Mouse (Mus musculus) limb, embryonic 13.5 days (tissue): ENCODE results near the gene Raver2. TPM values are rescaled to one million over a fixed set of nuclear protein-coding genes. Genes with fewer than 3 reads are reported as not detected.
A peak's percentile ranks its signal among the peaks of the same experiment; 100 is the strongest.
"Not testable (repeated sequence)": the region's sequence is repeated elsewhere in the genome, so short reads cannot be mapped to it uniquely, and the experiment has no call there.

Experiments
- ATAC-seq: fragments of 200-750 bp; cut with Nextera tagmentation; 2 replicates; pipeline ENCODE4 v1.8.0; 2017; ENCODE audit warnings: low read depth, moderate number of reproducible peaks, moderate TSS enrichment; ENCODE audit not compliant: low FRiP score
- H3K27ac ChIP-seq: fragments of 300-500 bp; sonication (generic); 2 replicates; pipeline ENCODE4 v1.5.1; 2015; ENCODE audit warnings: inconsistent platforms, mild to moderate bottlenecking, moderate library complexity
- H3K27me3 ChIP-seq: fragments of 300-500 bp; sonication (generic); 2 replicates; pipeline ENCODE4 v1.6.1; 2015; ENCODE audit warnings: mild to moderate bottlenecking, inconsistent platforms
- H3K36me3 ChIP-seq: fragments of 300-500 bp; sonication (generic); 2 replicates; pipeline ENCODE4 v1.6.1; 2015; ENCODE audit warnings: inconsistent platforms, mild to moderate bottlenecking, moderate library complexity
- H3K4me1 ChIP-seq: fragments of 300-500 bp; sonication (generic); 2 replicates; pipeline ENCODE4 v1.6.1; 2015; ENCODE audit warnings: inconsistent platforms
- H3K4me2 ChIP-seq: fragments of 300-500 bp; sonication (generic); replicated peaks from 2 replicates; pipeline ENCODE4 v1.6.1; 2015; ENCODE audit warnings: inconsistent platforms, mild to moderate bottlenecking, moderate library complexity
- H3K4me3 ChIP-seq: fragments of 300-500 bp; sonication (generic); 2 replicates; pipeline ENCODE4 v1.5.1; 2015; ENCODE audit warnings: moderate library complexity, mild to moderate bottlenecking, inconsistent platforms
- H3K9ac ChIP-seq: fragments of 300-500 bp; sonication (generic); 2 replicates; pipeline ENCODE4 v1.6.1; 2015; ENCODE audit warnings: mild to moderate bottlenecking, inconsistent platforms
- H3K9me3 ChIP-seq: fragments of 300-500 bp; sonication (generic); 2 replicates; pipeline ENCODE4 v1.6.1; 2016; ENCODE audit warnings: inconsistent platforms
- WGBS: fragments of 180-500 bp; shearing (Covaris S2); methylation state at CpG from one replicate; pipeline ENCODE4 v1.1.7; 2015; 5-methylcytosine and 5-hydroxymethylcytosine counted together
- polyA plus RNA-seq: library from polyadenylated mRNA; unstranded; fragments of >200 nt; fragmentation: Nextera tagmentation; extraction: Ambion mirVana; gene quantifications from 2 replicates; pipeline ENCODE4 v1.2.1, GENCODE M21; 2015

Raver2 gene
- polyA plus RNA-seq, 1 experiment from 2014 or later: 14.3 TPM

GRCm38 (mm10) chr4:101069154-101069971 is 580 bp downstream of the Raver2 start:
- peak overlapping the region; percentile 84 for H3K4me3 ChIP-seq
- H3K4me1 ChIP-seq: peaks cover 12% of the 10 kb centered on the region
- peak; percentile 76 for ATAC-seq
- WGBS: 1% methylated on average over 55 of the region's 55 CpGs
- H3K27me3 ChIP-seq: no peaks in the 10 kb centered on the region; the same call in 1 of the 2 replicates
- H3K9ac ChIP-seq: peak overlapping the region; percentile 86
- H3K27ac ChIP-seq: peak overlapping the region; percentile 69
- H3K36me3 ChIP-seq: no peaks in the 10 kb centered on the region
- H3K9me3 ChIP-seq: no peaks in the 10 kb centered on the region
- H3K4me2 ChIP-seq: peak overlapping the region; percentile 88

GRCm38 (mm10) chr4:101071570-101071969 is 2.8 kb downstream of the Raver2 start:
- ATAC-seq: no peak

GRCm38 (mm10) chr4:101076425-101076824 is 7.6 kb downstream of the Raver2 start:
- 44% methylated on average over 3 of the region's 3 CpGs for WGBS
- no peaks in the 10 kb centered on the region for H3K36me3 ChIP-seq
- no peak overlapping the region for H3K9ac ChIP-seq
- no peaks in the 10 kb centered on the region for H3K9me3 ChIP-seq
- no peak overlapping the region for H3K4me3 ChIP-seq
- ATAC-seq: no peak
- no peak overlapping the region for H3K4me2 ChIP-seq
- peaks cover 4% of the 10 kb centered on the region; the same call in 1 of the 2 replicates for H3K4me1 ChIP-seq
- no peak overlapping the region for H3K27ac ChIP-seq
- no peaks in the 10 kb centered on the region for H3K27me3 ChIP-seq

More at GRCm38 (mm10) chr4:101071570-101071969, 2.8 kb downstream of the Raver2 start:
- Histone ChIP-seq H3K9ac (no peak overlapping the region), H3K4me3 (no peak overlapping the region), H3K27ac (no peak overlapping the region), H3K4me2 (no peak overlapping the region), H3K9me3 (no peaks in the 10 kb centered on the region), H3K36me3 (no peaks in the 10 kb centered on the region), H3K4me1 (peaks cover 12% of the 10 kb centered on the region), H3K27me3 (no peaks in the 10 kb centered on the region; the same call in 1 of the 2 replicates)
- WGBS: 87% methylated on average over 4 of the region's 4 CpGs

- Histone ChIP-seq H3K4me2 (no peak overlapping the region), H3K4me1 (peaks cover 20% of the 10 kb centered on the region), H3K4me3 (no peak overlapping the region), H3K9me3 (no peaks in the 10 kb centered on the region), H3K36me3 (no peaks in the 10 kb centered on the region), H3K9ac (no peak overlapping the region), H3K27me3 (no peaks in the 10 kb centered on the region), H3K27ac (no peak overlapping the region)
- no peak for ATAC-seq
- 85% methylated on average over 3 of the region's 3 CpGs for WGBS
These were observed 11.2 kb downstream of the Raver2 start for GRCm38 (mm10) chr4:101080016-101080415.

GRCm38 (mm10) chr4:101082176-101082888 is 13.5 kb downstream of the Raver2 start:
- Histone ChIP-seq H3K27ac (peak overlapping the region; percentile 74), H3K4me3 (no peak overlapping the region), H3K36me3 (peaks cover 4% of the 10 kb centered on the region; the same call in 1 of the 2 replicates), H3K4me1 (peaks cover 20% of the 10 kb centered on the region), H3K9me3 (no peaks in the 10 kb centered on the region), H3K9ac (peak overlapping the region; percentile 43; the same call in 1 of the 2 replicates), H3K4me2 (peak overlapping the region; percentile 42), H3K27me3 (no peaks in the 10 kb centered on the region)
- ATAC-seq: peak; percentile 59; the same call in 1 of the 2 replicates
- 28% methylated on average over 17 of the region's 17 CpGs for WGBS

GRCm38 (mm10) chr4:101084863-101085262 is 16.1 kb downstream of the Raver2 start:
- WGBS: 85% methylated on average over 4 of the region's 4 CpGs
- H3K4me2 ChIP-seq: no peak overlapping the region
- H3K27ac ChIP-seq: no peak overlapping the region
- H3K4me1 ChIP-seq: peaks cover 20% of the 10 kb centered on the region
- H3K27me3 ChIP-seq: no peaks in the 10 kb centered on the region
- peaks cover 4% of the 10 kb centered on the region; the same call in 1 of the 2 replicates for H3K36me3 ChIP-seq
- no peak overlapping the region for H3K9ac ChIP-seq
- no peaks in the 10 kb centered on the region for H3K9me3 ChIP-seq
- no peak overlapping the region for H3K4me3 ChIP-seq
- ATAC-seq: no peak

- H3K27me3 ChIP-seq: no peaks in the 10 kb centered on the region
- peaks cover 4% of the 10 kb centered on the region; the same call in 1 of the 2 replicates for H3K36me3 ChIP-seq
- no peak overlapping the region for H3K4me2 ChIP-seq
- H3K4me1 ChIP-seq: peaks cover 19% of the 10 kb centered on the region
- no peak overlapping the region for H3K27ac ChIP-seq
- WGBS: 93% methylated on average over 3 of the region's 3 CpGs
- no peaks in the 10 kb centered on the region for H3K9me3 ChIP-seq
- no peak overlapping the region for H3K9ac ChIP-seq
- ATAC-seq: no peak
- H3K4me3 ChIP-seq: no peak overlapping the region
These were observed 17.3 kb downstream of the Raver2 start for GRCm38 (mm10) chr4:101086040-101086439.

GRCm38 (mm10) chr4:101087721-101088120 is 18.9 kb downstream of the Raver2 start:
- Histone ChIP-seq H3K27me3 (no peaks in the 10 kb centered on the region), H3K4me2 (no peak overlapping the region), H3K36me3 (peaks cover 4% of the 10 kb centered on the region; the same call in 1 of the 2 replicates), H3K27ac (no peak overlapping the region), H3K4me3 (no peak overlapping the region), H3K9ac (no peak overlapping the region), H3K4me1 (peaks cover 3% of the 10 kb centered on the region; the same call in 1 of the 2 replicates), H3K9me3 (no peaks in the 10 kb centered on the region)
- WGBS: 45% methylated on average over 1 of the region's 1 CpGs
- ATAC-seq: no peak

GRCm38 (mm10) chr4:101090630-101091029 is 21.8 kb downstream of the Raver2 start:
- H3K9ac ChIP-seq, H3K36me3 ChIP-seq, H3K27me3 ChIP-seq, H3K27ac ChIP-seq, H3K4me3 ChIP-seq, H3K9me3 ChIP-seq, ATAC-seq, H3K4me2 ChIP-seq: not testable (repeated sequence)
- peaks cover 12% of the 10 kb centered on the region; the same call in 1 of the 2 replicates for H3K4me1 ChIP-seq
- WGBS: 90% methylated on average over 3 of the region's 3 CpGs

GRCm38 (mm10) chr4:101093292-101093691 is 24.5 kb downstream of the Raver2 start:
- WGBS: 64% methylated on average over 10 of the region's 10 CpGs
- no peaks in the 10 kb centered on the region for H3K9me3 ChIP-seq
- no peak; the same call in 1 of the 2 replicates for ATAC-seq
- no peak overlapping the region for H3K4me2 ChIP-seq
- no peaks in the 10 kb centered on the region for H3K27me3 ChIP-seq
- peaks cover 12% of the 10 kb centered on the region; the same call in 1 of the 2 replicates for H3K4me1 ChIP-seq
- H3K4me3 ChIP-seq: no peak overlapping the region
- no peak overlapping the region for H3K27ac ChIP-seq
- peaks cover 10% of the 10 kb centered on the region for H3K36me3 ChIP-seq
- no peak overlapping the region for H3K9ac ChIP-seq

GRCm38 (mm10) chr4:101107122-101107521 is 38.3 kb downstream of the Raver2 start:
- Histone ChIP-seq H3K4me3 (no peak overlapping the region), H3K9me3 (peaks cover 19% of the 10 kb centered on the region), H3K9ac (no peak overlapping the region), H3K27ac (no peak overlapping the region), H3K4me2 (no peak overlapping the region), H3K36me3 (peaks cover 66% of the 10 kb centered on the region), H3K27me3 (no peaks in the 10 kb centered on the region), H3K4me1 (no peaks in the 10 kb centered on the region)
- 80% methylated on average over 12 of the region's 12 CpGs for WGBS
- ATAC-seq: no peak

GRCm38 (mm10) chr4:101121002-101121401 is 52.2 kb downstream of the Raver2 start:
- Histone ChIP-seq H3K4me1 (no peaks in the 10 kb centered on the region), H3K4me2 (no peak overlapping the region), H3K36me3 (peaks cover 33% of the 10 kb centered on the region), H3K27me3 (no peaks in the 10 kb centered on the region), H3K27ac (no peak overlapping the region), H3K9me3 (no peaks in the 10 kb centered on the region), H3K4me3 (no peak overlapping the region), H3K9ac (no peak overlapping the region)
- no peak for ATAC-seq
- WGBS: 93% methylated on average over 7 of the region's 7 CpGs
